Mouse (Mus musculus): ENCODE measurements around the gene Olfm2. TPM values are rescaled to one million over a fixed set of nuclear protein-coding genes. Genes with fewer than 3 reads are reported as not detected.

The Olfm2 gene
- polyA plus RNA-seq, 1 experiment from 2014 or later = 269 TPM

GRCm38 (mm10) chr9:20751477-20752029 lies 5.4 kb upstream of the Olfm2 start:
- H3K4me2 ChIP-seq (ENCODE audit: low read length) = no peak overlapping the region
- H3K36me3 ChIP-seq (ENCODE audit: control insufficient read depth, insufficient read depth, low read length) = no peaks in the 10 kb centered on the region
- H3K4me3 ChIP-seq (ENCODE audit: low read length) = no peak overlapping the region
- no peak overlapping the region for H3K9ac ChIP-seq (ENCODE audit: low read depth, low read length)
- ATAC-seq = peak; percentile 53
- WGBS = 63% methylated on average over 6 of the region's 6 CpGs
- no peak overlapping the region for H3K27ac ChIP-seq (ENCODE audit: low read depth, low read length)
- H3K4me1 ChIP-seq (ENCODE audit: control insufficient read depth, insufficient read depth, low read depth, low read length) = no peaks in the 10 kb centered on the region
- H3K27me3 ChIP-seq (replicated peaks; ENCODE audit: control insufficient read depth, insufficient read depth, low read length) = no peaks in the 10 kb centered on the region
- no peaks in the 10 kb centered on the region for H3K9me3 ChIP-seq (ENCODE audit: control insufficient read depth, low read length)

GRCm38 (mm10) chr9:20749213-20749612 lies 3.1 kb upstream of the Olfm2 start:
- Histone ChIP-seq H3K27ac (ENCODE audit: low read depth, low read length) (no peak overlapping the region), H3K4me2 (ENCODE audit: low read length) (no peak overlapping the region), H3K27me3 (replicated peaks; ENCODE audit: control insufficient read depth, insufficient read depth, low read length) (no peaks in the 10 kb centered on the region), H3K4me3 (ENCODE audit: low read length) (no peak overlapping the region), H3K4me1 (ENCODE audit: control insufficient read depth, insufficient read depth, low read depth, low read length) (peaks cover 3% of the 10 kb centered on the region; the same call in 1 of the 2 replicates), H3K9me3 (ENCODE audit: control insufficient read depth, low read length) (no peaks in the 10 kb centered on the region), H3K9ac (ENCODE audit: low read depth, low read length) (no peak overlapping the region), H3K36me3 (ENCODE audit: control insufficient read depth, insufficient read depth, low read length) (no peaks in the 10 kb centered on the region)
- ATAC-seq = no peak
- WGBS = 90% methylated on average over 5 of the region's 5 CpGs

GRCm38 (mm10) chr9:20748540-20748939 lies 2.4 kb upstream of the Olfm2 start:
- no peaks in the 10 kb centered on the region for H3K9me3 ChIP-seq (ENCODE audit: control insufficient read depth, low read length)
- H3K36me3 ChIP-seq (ENCODE audit: control insufficient read depth, insufficient read depth, low read length) = no peaks in the 10 kb centered on the region
- H3K9ac ChIP-seq (ENCODE audit: low read depth, low read length) = no peak overlapping the region
- WGBS = 92% methylated on average over 3 of the region's 3 CpGs
- no peak overlapping the region for H3K4me3 ChIP-seq (ENCODE audit: low read length)
- H3K27ac ChIP-seq (ENCODE audit: low read depth, low read length) = no peak overlapping the region
- no peak overlapping the region for H3K4me2 ChIP-seq (ENCODE audit: low read length)
- ATAC-seq = no peak
- H3K4me1 ChIP-seq (ENCODE audit: control insufficient read depth, insufficient read depth, low read depth, low read length) = peaks cover 9% of the 10 kb centered on the region
- no peaks in the 10 kb centered on the region for H3K27me3 ChIP-seq (replicated peaks; ENCODE audit: control insufficient read depth, insufficient read depth, low read length)

- H3K36me3 ChIP-seq (ENCODE audit: control insufficient read depth, insufficient read depth, low read length) = no peaks in the 10 kb centered on the region
- no peak overlapping the region for H3K4me2 ChIP-seq (ENCODE audit: low read length)
- H3K9me3 ChIP-seq (ENCODE audit: control insufficient read depth, low read length) = no peaks in the 10 kb centered on the region
- no peak overlapping the region for H3K9ac ChIP-seq (ENCODE audit: low read depth, low read length)
- WGBS = 6% methylated on average over 3 of the region's 3 CpGs
- no peak overlapping the region for H3K27ac ChIP-seq (ENCODE audit: low read depth, low read length)
- H3K4me3 ChIP-seq (ENCODE audit: low read length) = no peak overlapping the region
- ATAC-seq = no peak
- H3K4me1 ChIP-seq (ENCODE audit: control insufficient read depth, insufficient read depth, low read depth, low read length) = peaks cover 10% of the 10 kb centered on the region
- no peaks in the 10 kb centered on the region for H3K27me3 ChIP-seq (replicated peaks; ENCODE audit: control insufficient read depth, insufficient read depth, low read length)
These were observed 1.5 kb upstream of the Olfm2 start for GRCm38 (mm10) chr9:20747682-20748081.

GRCm38 (mm10) chr9:20745129-20745966 lies 801 bp downstream of the Olfm2 start:
- Histone ChIP-seq H3K4me3 (ENCODE audit: low read length) (peak overlapping the region; percentile 72), H3K9me3 (ENCODE audit: control insufficient read depth, low read length) (no peaks in the 10 kb centered on the region), H3K9ac (ENCODE audit: low read depth, low read length) (peak overlapping the region; percentile 85), H3K36me3 (ENCODE audit: control insufficient read depth, insufficient read depth, low read length) (no peaks in the 10 kb centered on the region), H3K27ac (ENCODE audit: low read depth, low read length) (no peak overlapping the region; the same call in 1 of the 2 replicates), H3K4me2 (ENCODE audit: low read length) (peak overlapping the region; percentile 67), H3K4me1 (ENCODE audit: control insufficient read depth, insufficient read depth, low read depth, low read length) (peaks cover 10% of the 10 kb centered on the region), H3K27me3 (replicated peaks; ENCODE audit: control insufficient read depth, insufficient read depth, low read length) (no peaks in the 10 kb centered on the region)
- ATAC-seq = peak; percentile 38
- WGBS = 7% methylated on average over 17 of the region's 17 CpGs

- Histone ChIP-seq H3K27ac (ENCODE audit: low read depth, low read length) (0 out of 2 replicates have a peak overlapping the region, but pooled peaks have one; percentile 13), H3K9me3 (ENCODE audit: control insufficient read depth, low read length) (no peaks in the 10 kb centered on the region), H3K36me3 (ENCODE audit: control insufficient read depth, insufficient read depth, low read length) (no peaks in the 10 kb centered on the region), H3K4me3 (ENCODE audit: low read length) (peak overlapping the region; percentile 72), H3K4me1 (ENCODE audit: control insufficient read depth, insufficient read depth, low read depth, low read length) (peaks cover 10% of the 10 kb centered on the region), H3K27me3 (replicated peaks; ENCODE audit: control insufficient read depth, insufficient read depth, low read length) (no peaks in the 10 kb centered on the region), H3K9ac (ENCODE audit: low read depth, low read length) (peak overlapping the region; percentile 85; the same call in 1 of the 2 replicates), H3K4me2 (ENCODE audit: low read length) (peak overlapping the region; percentile 67)
- WGBS = 9% methylated on average over 22 of the region's 22 CpGs
- ATAC-seq = no peak; the same call in 1 of the 2 replicates
These were observed 2.0 kb downstream of the Olfm2 start for GRCm38 (mm10) chr9:20743946-20744738.

GRCm38 (mm10) chr9:20740407-20740806 lies 5.7 kb downstream of the Olfm2 start:
- Histone ChIP-seq H3K4me2 (ENCODE audit: low read length) (0 out of 2 replicates have a peak overlapping the region, but pooled peaks have one; percentile 10), H3K27ac (ENCODE audit: low read depth, low read length) (no peak overlapping the region), H3K27me3 (replicated peaks; ENCODE audit: control insufficient read depth, insufficient read depth, low read length) (no peaks in the 10 kb centered on the region), H3K4me3 (ENCODE audit: low read length) (no peak overlapping the region), H3K9ac (ENCODE audit: low read depth, low read length) (no peak overlapping the region), H3K4me1 (ENCODE audit: control insufficient read depth, insufficient read depth, low read depth, low read length) (peaks cover 10% of the 10 kb centered on the region), H3K36me3 (ENCODE audit: control insufficient read depth, insufficient read depth, low read length) (no peaks in the 10 kb centered on the region), H3K9me3 (ENCODE audit: control insufficient read depth, low read length) (no peaks in the 10 kb centered on the region)
- peak; percentile 62 for ATAC-seq
- WGBS = under 1% methylated on average over 12 of the region's 12 CpGs

- H3K27ac ChIP-seq (ENCODE audit: low read depth, low read length) = no peak overlapping the region
- H3K4me2 ChIP-seq (ENCODE audit: low read length) = no peak overlapping the region
- no peaks in the 10 kb centered on the region for H3K27me3 ChIP-seq (replicated peaks; ENCODE audit: control insufficient read depth, insufficient read depth, low read length)
- no peak overlapping the region for H3K9ac ChIP-seq (ENCODE audit: low read depth, low read length)
- H3K36me3 ChIP-seq (ENCODE audit: control insufficient read depth, insufficient read depth, low read length) = no peaks in the 10 kb centered on the region; the same call in 1 of the 2 replicates
- no peaks in the 10 kb centered on the region for H3K4me1 ChIP-seq (ENCODE audit: control insufficient read depth, insufficient read depth, low read depth, low read length)
- no peak for ATAC-seq
- WGBS = 41% methylated on average over 8 of the region's 8 CpGs
- H3K9me3 ChIP-seq (ENCODE audit: control insufficient read depth, low read length) = no peaks in the 10 kb centered on the region
- no peak overlapping the region for H3K4me3 ChIP-seq (ENCODE audit: low read length)
These were observed 7.7 kb downstream of the Olfm2 start for GRCm38 (mm10) chr9:20738251-20738999.
